Mouse (Mus musculus) hematopoietic stem cell, adult 5-6 weeks (primary cell): ENCODE measurements around the gene Limch1. TPM values are rescaled to one million over a fixed set of nuclear protein-coding genes. Genes with fewer than 3 reads are reported as not detected.
A peak's percentile ranks its signal among the peaks of the same experiment; 100 is the strongest.

Experiments used
- ATAC-seq, 2 experiments: fragments of 125-278 bp in 1 of 2; replicated peaks in 1 of 2; 2 replicates each; pipeline ENCODE4 v1.8.0; 2016 to 2017; ENCODE audit warnings: inconsistent platforms in 2 of 2, mild to moderate bottlenecking in 2 of 2, moderate number of reproducible peaks in 2 of 2, low read depth in 1 of 2, moderate TSS enrichment in 1 of 2; ENCODE audit not compliant: low FRiP score in 2 of 2, poor library complexity in 2 of 2, severe bottlenecking in 2 of 2, insufficient read depth in 1 of 2, low TSS enrichment in 1 of 2
- total RNA-seq: library from RNA; stranded (forward); fragments of 172-1452, 232-1000 nt; gene quantifications from 2 replicates; pipeline ENCODE4 v1.2.3, GENCODE M21; 2017

Limch1 gene
- total RNA-seq, 1 experiment from 2014 or later = 0.30 TPM

DNA sequence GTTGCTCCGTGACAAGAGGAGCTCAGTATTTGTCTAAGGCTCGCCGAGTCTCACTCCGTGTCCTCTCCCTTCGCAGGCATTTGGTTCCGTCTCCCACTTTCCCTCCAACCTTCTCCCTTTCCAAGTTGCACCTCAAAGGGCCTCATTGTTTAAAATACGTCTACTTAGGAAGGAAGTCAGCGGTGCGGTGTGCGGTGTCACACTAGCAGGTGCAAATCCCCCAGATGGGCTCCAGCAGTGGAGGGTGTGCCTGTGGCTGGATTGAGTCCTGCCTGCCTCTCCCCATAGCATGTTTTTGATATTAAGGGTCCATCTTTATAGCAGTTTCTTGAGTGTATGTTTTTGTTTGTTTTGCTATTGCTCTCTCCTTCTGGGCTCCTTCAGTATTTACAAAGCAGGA is 56.6 kb downstream of the Limch1 start:
- peak; percentile 74 to 77 for ATAC-seq

DNA sequence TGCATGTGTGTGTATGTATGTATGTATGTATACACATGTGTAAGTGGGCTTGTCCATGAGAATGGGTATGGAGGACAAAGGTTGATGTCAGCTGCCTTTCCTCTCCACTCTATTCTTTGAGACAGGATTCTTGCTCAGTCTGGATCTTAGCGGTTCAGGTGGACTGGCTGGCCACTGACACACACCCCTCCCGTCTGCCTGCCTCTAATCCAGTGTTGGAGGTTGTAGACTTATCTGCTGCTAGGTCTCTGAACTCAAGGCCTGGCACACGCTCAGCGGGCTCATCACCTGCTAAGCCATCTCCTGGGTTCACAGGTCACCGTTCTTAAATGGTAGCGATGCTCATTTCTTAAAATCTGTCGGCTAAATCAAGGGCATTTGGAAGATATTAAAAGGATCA is 60.7 kb downstream of the Limch1 start:
- ATAC-seq = no peak

GRCm38 (mm10) chr5:66807737-66808136 is 62.1 kb downstream of the Limch1 start:
- no peak for ATAC-seq

- no peak for ATAC-seq
Measured at GRCm38 (mm10) chr5:66809016-66809570, 63.5 kb downstream of the Limch1 start.

GRCm38 (mm10) chr5:66810396-66810795 is 64.8 kb downstream of the Limch1 start:
- ATAC-seq = no peak

DNA sequence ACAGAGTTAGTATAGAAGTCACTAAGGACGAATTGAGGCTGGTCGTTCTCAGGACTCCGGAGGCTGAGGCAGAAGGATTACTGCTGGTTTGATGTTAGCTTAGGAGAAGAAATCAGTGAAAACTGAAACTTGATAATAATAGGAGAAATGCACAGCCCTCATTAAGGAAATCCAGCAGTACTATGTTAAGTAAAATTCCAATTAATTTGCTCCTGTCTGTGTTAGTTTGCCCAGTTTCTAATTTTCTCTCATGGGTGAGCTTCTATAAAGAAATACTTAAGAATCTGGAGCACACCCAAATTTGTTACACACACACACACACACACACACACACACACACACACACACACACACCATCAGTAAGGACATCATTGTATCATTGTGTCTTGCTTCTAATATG is 69.0 kb downstream of the Limch1 start:
- ATAC-seq = no peak

DNA sequence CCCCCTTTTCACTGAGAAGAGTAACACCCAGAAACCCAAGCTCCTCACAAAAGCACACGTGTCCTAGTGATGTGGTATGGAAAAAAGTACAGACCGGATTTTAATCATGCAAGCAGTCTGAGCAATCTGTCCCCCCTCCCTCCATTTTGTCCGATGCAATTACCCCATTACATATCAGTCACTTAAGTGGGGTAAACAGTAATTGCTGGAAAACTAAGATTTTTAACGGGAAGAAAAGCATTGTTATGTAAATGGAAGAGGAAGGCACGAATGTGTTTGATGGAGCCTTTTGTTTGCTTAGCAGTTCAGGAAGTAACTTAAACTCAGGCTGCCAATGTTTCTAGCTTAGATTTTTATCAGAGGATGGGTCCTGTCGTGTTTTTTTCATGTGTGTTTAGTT is 70.2 kb downstream of the Limch1 start:
- no peak for ATAC-seq

GRCm38 (mm10) chr5:66816751-66817150 is 71.1 kb downstream of the Limch1 start:
- no peak for ATAC-seq

GRCm38 (mm10) chr5:66817184-66817956 is 71.7 kb downstream of the Limch1 start:
- ATAC-seq = peak; percentile 48 to 58; a peak in 2 of 4 replicates

DNA sequence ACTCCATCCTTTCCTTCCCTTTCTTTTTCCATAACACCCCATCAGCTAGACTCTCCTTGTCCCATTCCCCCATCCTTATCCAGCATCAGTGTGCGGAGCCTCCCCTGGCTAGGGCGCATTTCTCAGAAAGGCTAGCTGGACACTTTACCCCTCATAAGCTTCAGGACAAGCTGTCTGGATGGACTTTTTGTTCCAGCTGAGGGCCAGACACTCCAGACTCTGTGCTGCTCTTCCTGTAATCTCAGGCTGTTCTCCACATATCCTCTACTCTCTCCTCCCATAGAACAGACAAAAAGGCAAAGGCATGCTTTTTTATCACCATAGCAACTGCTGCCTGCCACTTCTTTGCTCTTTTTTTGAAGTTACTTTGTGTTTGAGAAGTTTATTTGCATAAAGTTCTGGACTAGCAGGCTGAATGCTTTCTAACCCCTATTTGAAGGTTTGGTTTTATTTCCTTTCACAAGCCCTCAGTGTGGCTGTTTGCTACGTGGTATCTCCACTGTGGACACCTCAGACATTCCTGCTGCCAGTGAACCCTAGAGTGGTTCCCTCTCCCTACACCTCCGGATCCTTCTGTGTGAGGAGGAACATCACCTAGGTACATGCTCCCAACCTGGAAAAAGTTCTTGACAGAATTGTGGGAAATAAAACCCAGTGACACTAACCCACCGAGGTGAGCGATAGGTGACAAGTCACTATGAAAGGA is 77.0 kb downstream of the Limch1 start:
- no peak for ATAC-seq

- ATAC-seq = no peak
Measured at GRCm38 (mm10) chr5:66825586-66825985, 80.0 kb downstream of the Limch1 start.

GRCm38 (mm10) chr5:66826844-66827243 is 81.2 kb downstream of the Limch1 start:
- no peak for ATAC-seq

DNA sequence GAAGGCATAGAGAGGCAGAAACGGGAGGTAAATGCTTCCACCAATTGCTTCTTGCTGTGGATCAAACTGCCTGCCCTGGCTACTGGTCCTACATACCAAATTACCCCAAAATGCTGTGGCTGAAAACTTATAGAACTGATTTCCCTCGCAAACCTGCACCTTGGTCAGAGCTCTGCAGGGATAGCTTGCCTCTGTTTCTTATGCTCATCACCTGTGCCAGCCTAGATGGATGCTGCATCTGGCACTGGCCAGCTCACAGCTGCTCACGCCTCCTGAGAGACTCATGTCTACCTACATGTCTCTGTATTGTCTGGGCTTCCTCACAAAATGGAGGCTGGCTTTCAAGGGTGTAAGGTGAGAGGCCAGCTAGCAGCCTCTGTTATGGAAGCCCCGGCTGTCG is 83.9 kb downstream of the Limch1 start:
- no peak for ATAC-seq

DNA sequence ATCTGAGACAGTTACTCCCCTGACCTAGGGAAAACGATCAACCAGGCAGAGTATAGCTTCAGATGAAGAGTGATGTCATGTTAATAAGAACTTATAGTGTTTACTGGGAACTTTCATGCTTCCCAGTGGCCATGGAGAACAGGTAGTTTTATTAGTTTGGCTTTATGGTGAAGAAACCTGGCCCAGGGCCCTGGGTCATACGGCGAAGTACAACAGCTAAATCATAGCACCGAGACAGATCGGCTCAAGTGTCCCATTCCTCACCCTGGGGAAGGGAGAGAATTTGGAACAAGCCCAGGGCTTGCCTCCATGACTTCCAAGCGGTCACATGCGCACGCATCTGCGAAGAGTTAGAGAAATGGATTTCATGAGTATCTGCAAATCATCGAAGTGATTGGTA is 84.6 kb downstream of the Limch1 start:
- ATAC-seq = no peak

- no peak for ATAC-seq
Measured at GRCm38 (mm10) chr5:66834756-66835155, 89.1 kb downstream of the Limch1 start.

- no peak for ATAC-seq
Measured at GRCm38 (mm10) chr5:66836892-66837291, 91.3 kb downstream of the Limch1 start.

GRCm38 (mm10) chr5:66841971-66842370 is 96.3 kb downstream of the Limch1 start:
- ATAC-seq = no peak

DNA sequence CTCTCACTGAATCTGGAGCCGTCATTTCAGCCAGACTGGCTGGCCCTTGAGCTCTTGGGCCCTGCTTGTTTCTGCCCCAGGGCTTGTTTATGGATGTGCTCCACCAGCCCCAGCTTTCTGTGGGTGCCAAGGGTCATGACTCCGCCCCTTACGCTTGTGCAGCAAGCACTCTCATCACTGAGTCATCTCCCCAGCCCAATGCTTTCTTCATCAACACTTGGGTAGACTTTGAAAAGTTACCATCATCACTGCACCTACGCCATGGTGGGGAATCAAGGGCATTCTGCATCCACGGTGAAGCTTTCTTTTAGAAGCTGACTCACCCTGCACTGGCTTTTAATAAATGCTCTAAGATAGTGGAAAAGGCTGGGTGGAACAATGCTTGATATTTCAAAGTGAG is 97.1 kb downstream of the Limch1 start:
- ATAC-seq = no peak
